Mouse (Mus musculus): ENCODE data around the gene Gapdh.

DNA sequence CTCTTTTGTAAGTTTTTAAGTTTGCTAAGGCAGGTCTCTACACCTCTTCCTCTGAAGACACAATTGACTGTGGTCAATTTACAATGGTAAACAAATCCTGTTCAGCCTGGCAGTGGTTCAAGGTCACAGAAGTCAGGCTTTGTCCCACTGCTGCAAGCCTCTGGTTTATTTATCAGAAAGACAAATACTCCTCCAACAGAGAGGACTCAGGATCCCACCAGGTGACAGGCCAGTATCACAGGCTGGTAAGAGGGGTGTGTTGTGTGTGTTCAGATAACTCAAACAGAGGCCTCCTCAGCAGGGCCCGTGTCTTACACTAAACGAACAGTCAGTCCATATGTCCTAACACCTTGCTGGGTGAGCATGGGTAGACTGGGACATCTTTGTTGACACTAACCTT, 6.2 kb upstream of the Gapdh start:
- TF ChIP-seq CTCF (IDR thresholded peaks at IDR 0.05; ENCODE audit: low read depth) (no peak), EP300 (IDR thresholded peaks at IDR 0.05; ENCODE audit: low read depth) (no peak)
